In the genomic region with DNA sequence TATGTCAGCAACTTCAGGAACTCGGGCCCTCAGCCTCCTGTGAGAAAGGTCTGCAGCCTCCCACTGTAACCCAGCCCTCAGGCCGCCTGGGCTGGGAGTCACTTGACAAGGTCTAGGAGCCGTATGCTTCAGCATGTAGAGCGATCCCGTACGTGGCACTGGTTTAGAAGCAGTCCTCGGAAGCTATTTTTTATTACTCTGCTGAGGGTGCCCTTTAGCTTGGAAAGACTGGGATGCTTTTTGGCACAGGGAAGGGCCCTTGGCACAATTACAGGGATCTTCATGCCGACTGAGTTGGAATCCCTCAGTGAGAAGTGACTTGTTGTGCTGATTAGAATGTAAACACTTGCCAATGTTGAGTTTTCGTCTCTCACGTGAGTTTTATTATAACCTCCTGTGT, we compare ENCODE assay signal across 10 mouse cellular contexts.
DNase-seq lines count a peak whose midpoint lies in the region; ATAC-seq lines count a peak whose summit lies in the region.
"Had no signal": no experiment of that assay in that cellular context is flagged by ENCODE, and none has a peak within 500 bp of the region (broad histone marks: within the 10 kb centered on the region; RNA-seq: fewer than 3 reads in every experiment).

No protein-coding gene starts in this region.

- H3K4me2 ChIP-seq in heart, embryonic 16.5 days (ENCODE audit: low read depth, low read length): peak overlapping the region; percentile 24; the same call in 1 of the 2 replicates
- H3K4me2 ChIP-seq in lung, embryonic 16.5 days (ENCODE audit: low read depth, low read length): no peak overlapping the region
- no peak overlapping the region for H3K4me2 ChIP-seq in neural tube, embryonic 15.5 days
- H3K4me2 ChIP-seq in midbrain, embryonic 11.5 days: no peak overlapping the region
- H3K4me2 ChIP-seq: limb, embryonic 13.5 days had no signal

- H3K9me3 ChIP-seq in heart, embryonic 16.5 days (replicated peaks; ENCODE audit: control insufficient read depth, low read length): no peaks in the 10 kb centered on the region
- no peaks in the 10 kb centered on the region for H3K9me3 ChIP-seq in lung, embryonic 16.5 days (ENCODE audit: control insufficient read depth, low read length)
- no peaks in the 10 kb centered on the region for H3K9me3 ChIP-seq in neural tube, embryonic 15.5 days (replicated peaks)
- no peaks in the 10 kb centered on the region for H3K9me3 ChIP-seq in midbrain, embryonic 11.5 days (ENCODE audit: control insufficient read depth, low read length)
- H3K9me3 ChIP-seq: limb, embryonic 13.5 days had no signal

- peak overlapping the region; percentile 24; the same call in 1 of the 2 replicates for H3K27ac ChIP-seq in heart, embryonic 16.5 days (ENCODE audit: low read length)
- peak overlapping the region; percentile 85 for H3K27ac ChIP-seq in lung, embryonic 16.5 days (ENCODE audit: low read length)
- H3K27ac ChIP-seq in neural tube, embryonic 15.5 days (replicated peaks): no peak overlapping the region
- H3K27ac ChIP-seq in midbrain, embryonic 11.5 days (ENCODE audit: low read depth, low read length): no peak overlapping the region
- H3K27ac ChIP-seq: limb, embryonic 13.5 days had no signal

- WGBS in heart, embryonic 16.5 days: 44% methylated on average over 10 of the region's 10 CpGs
- 18% methylated on average over 10 of the region's 10 CpGs for WGBS in lung, embryonic 16.5 days
- 66% methylated on average over 10 of the region's 10 CpGs for WGBS in neural tube, embryonic 15.5 days
- 88% methylated on average over 10 of the region's 10 CpGs for WGBS in midbrain, embryonic 11.5 days

- peaks cover 26% of the 10 kb centered on the region for H3K4me1 ChIP-seq in heart, embryonic 16.5 days (ENCODE audit: control insufficient read depth, insufficient read depth, low read length)
- peaks cover 70% of the 10 kb centered on the region for H3K4me1 ChIP-seq in lung, embryonic 16.5 days (replicated peaks; ENCODE audit: control insufficient read depth, insufficient read depth, low read length)
- H3K4me1 ChIP-seq in neural tube, embryonic 15.5 days: peaks cover 20% of the 10 kb centered on the region
- H3K4me1 ChIP-seq in midbrain, embryonic 11.5 days (ENCODE audit: control insufficient read depth, insufficient read depth, low read length): peaks cover 37% of the 10 kb centered on the region

- no peak overlapping the region for H3K9ac ChIP-seq in heart, embryonic 16.5 days (ENCODE audit: low read length)
- no peak overlapping the region for H3K9ac ChIP-seq in lung, embryonic 16.5 days (ENCODE audit: low read length)
- no peak overlapping the region for H3K9ac ChIP-seq in neural tube, embryonic 15.5 days (replicated peaks)
- H3K9ac ChIP-seq in midbrain, embryonic 11.5 days (ENCODE audit: low read length): no peak overlapping the region
- H3K9ac ChIP-seq: limb, embryonic 13.5 days had no signal

- H3K36me3 ChIP-seq in heart, embryonic 16.5 days (ENCODE audit: control insufficient read depth, insufficient read depth): no peaks in the 10 kb centered on the region
- no peaks in the 10 kb centered on the region for H3K36me3 ChIP-seq in lung, embryonic 16.5 days (ENCODE audit: control insufficient read depth, insufficient read depth, low read length)
- no peaks in the 10 kb centered on the region for H3K36me3 ChIP-seq in neural tube, embryonic 15.5 days
- no peaks in the 10 kb centered on the region for H3K36me3 ChIP-seq in midbrain, embryonic 11.5 days (ENCODE audit: control insufficient read depth, insufficient read depth, low read length)
- H3K36me3 ChIP-seq: limb, embryonic 13.5 days had no signal

- intact Hi-C loops in heart, postnatal 25 days (cut with DNase I): no loop called here

- H3K27me3 ChIP-seq in heart, embryonic 16.5 days (ENCODE audit: control insufficient read depth, insufficient read depth, low read length): no peaks in the 10 kb centered on the region
- no peaks in the 10 kb centered on the region for H3K27me3 ChIP-seq in lung, embryonic 16.5 days (ENCODE audit: control insufficient read depth, insufficient read depth, low read depth, low read length)
- H3K27me3 ChIP-seq in neural tube, embryonic 15.5 days (replicated peaks): peaks cover 4% of the 10 kb centered on the region; the same call in 1 of the 2 replicates
- peaks cover 41% of the 10 kb centered on the region for H3K27me3 ChIP-seq in midbrain, embryonic 11.5 days (ENCODE audit: control insufficient read depth, insufficient read depth, low read length)
- H3K27me3 ChIP-seq: limb, embryonic 13.5 days had no signal

- no peak overlapping the region for H3K4me3 ChIP-seq in heart, embryonic 16.5 days (ENCODE audit: low read length)
- H3K4me3 ChIP-seq in lung, embryonic 16.5 days (ENCODE audit: low read length): no peak overlapping the region
- H3K4me3 ChIP-seq in neural tube, embryonic 15.5 days (replicated peaks): no peak overlapping the region
- no peak overlapping the region for H3K4me3 ChIP-seq in midbrain, embryonic 11.5 days (ENCODE audit: low read depth, low read length)
- H3K4me3 ChIP-seq: limb, embryonic 13.5 days had no signal

- peak; percentile 33; the same call in 1 of the 2 replicates for ATAC-seq in heart, embryonic 16.5 days (replicated peaks; ENCODE audit: extremely low read depth, insufficient read depth, low FRiP score)
- peak; percentile 50 for ATAC-seq in lung, embryonic 16.5 days (ENCODE audit: low read depth)
- ATAC-seq in neural tube, embryonic 15.5 days (ENCODE audit: low FRiP score): no peak
- ATAC-seq in midbrain, embryonic 11.5 days (ENCODE audit: low FRiP score): no peak

- DNase-seq in heart, postnatal 25 days (ENCODE audit: low spot score): no peak
- DNase-seq in adrenal gland, postnatal 10 days: peak; percentile 70
- DNase-seq in cerebellum, postnatal 10 days: peak; percentile 63 to 80
- no peak for DNase-seq in spleen, postnatal 14 days (ENCODE audit: low spot score in 2 of 2)
- DNase-seq in midbrain, embryonic 11.5 days (ENCODE audit: low spot score, missing footprints): no peak
- DNase-seq: thymus, postnatal 4 days had no signal

Comparison
In these comparisons a context has a peak if more than half of its experiments do, and no peak if none do; other contexts are left out.
1. ATAC-seq: peak in heart, embryonic 16.5 days (single experiment) and lung, embryonic 16.5 days (single experiment); none in neural tube, embryonic 15.5 days (single experiment) and midbrain, embryonic 11.5 days (single experiment).
2. H3K27ac ChIP-seq: peak in heart, embryonic 16.5 days (single experiment) and lung, embryonic 16.5 days (single experiment); none in neural tube, embryonic 15.5 days (single experiment) and midbrain, embryonic 11.5 days (single experiment).
3. DNase-seq: peak in adrenal gland, postnatal 10 days (single experiment) and cerebellum, postnatal 10 days (2 of 2); none in heart, postnatal 25 days (single experiment), spleen, postnatal 14 days (0 of 2) and midbrain, embryonic 11.5 days (single experiment).